8 mouse cellular contexts compared by ENCODE assay signal in genomic region chr17:17826751-17827657, GRCm38 (mm10). TPM values are rescaled to one million over a fixed set of nuclear protein-coding genes. Genes with fewer than 3 reads are reported as not detected.
A peak's percentile ranks its signal among the peaks of the same experiment; 100 is the strongest.
DNase-seq lines count a peak whose midpoint lies in the region; ATAC-seq and TF ChIP-seq lines count a peak whose summit lies in the region.

Gene Spaca6, plus strand, starts transcription at chr17:17827158.

- ATAC-seq in heart, embryonic 11.5 days (replicated peaks; ENCODE audit: insufficient number of reproducible peaks, low FRiP score, low TSS enrichment) = peak; percentile 79
- peak; percentile 82 for ATAC-seq in kidney, embryonic 14.5 days (ENCODE audit: low FRiP score, low TSS enrichment)
- peak; percentile 87 for ATAC-seq in midbrain, embryonic 16.5 days
- peak; percentile 89 for ATAC-seq in stomach, embryonic 16.5 days (ENCODE audit: insufficient read depth, low FRiP score)

- peak within 1 kb of the TSS; percentile 87 for H3K4me3 ChIP-seq in C2C12 (ENCODE audit: insufficient read depth, poor library complexity, severe bottlenecking)
- peak within 1 kb of the TSS; percentile 16 for H3K4me3 ChIP-seq in bone marrow, adult 2 months (replicated peaks; ENCODE audit: control insufficient read depth, low read depth, low read length)
- H3K4me3 ChIP-seq in heart, embryonic 11.5 days (ENCODE audit: low read depth, low read length) = peak within 1 kb of the TSS; percentile 59
- peak within 1 kb of the TSS; percentile 80 for H3K4me3 ChIP-seq in kidney, embryonic 14.5 days (ENCODE audit: low read length)
- H3K4me3 ChIP-seq in midbrain, embryonic 16.5 days (ENCODE audit: low read depth, low read length) = peak within 1 kb of the TSS; percentile 97
- H3K4me3 ChIP-seq in stomach, embryonic 16.5 days (replicated peaks; ENCODE audit: low read length) = peak within 1 kb of the TSS; percentile 78

- H3K9ac ChIP-seq in heart, embryonic 11.5 days (ENCODE audit: low read depth, low read length) = peak within 1 kb of the TSS; percentile 76
- peak within 1 kb of the TSS; percentile 74 for H3K9ac ChIP-seq in kidney, embryonic 14.5 days (ENCODE audit: low read depth, low read length)
- peak within 1 kb of the TSS; percentile 100 for H3K9ac ChIP-seq in midbrain, embryonic 16.5 days (ENCODE audit: low read depth, low read length)
- peak within 1 kb of the TSS; percentile 88 for H3K9ac ChIP-seq in stomach, embryonic 16.5 days (ENCODE audit: low read length)

- no peaks in the 10 kb centered on the region for H3K9me3 ChIP-seq in heart, embryonic 11.5 days (replicated peaks; ENCODE audit: control insufficient read depth, low read length)
- H3K9me3 ChIP-seq in kidney, embryonic 14.5 days (ENCODE audit: control insufficient read depth, low read length) = no peaks in the 10 kb centered on the region
- H3K9me3 ChIP-seq in midbrain, embryonic 16.5 days (replicated peaks; ENCODE audit: control insufficient read depth, low read length, poor library complexity, severe bottlenecking) = no peaks in the 10 kb centered on the region
- H3K9me3 ChIP-seq in stomach, embryonic 16.5 days (replicated peaks; ENCODE audit: control insufficient read depth, low read length) = no peaks in the 10 kb centered on the region

- H3K4me1 ChIP-seq in bone marrow, adult 2 months (ENCODE audit: control insufficient read depth, insufficient read depth, low read length) = no peaks in the 10 kb centered on the region
- peaks cover 24% of the 10 kb centered on the region for H3K4me1 ChIP-seq in heart, embryonic 11.5 days (ENCODE audit: control insufficient read depth, insufficient read depth, low read length)
- H3K4me1 ChIP-seq in kidney, embryonic 14.5 days (ENCODE audit: control insufficient read depth, insufficient read depth, low read length) = peaks cover 31% of the 10 kb centered on the region
- peaks cover 28% of the 10 kb centered on the region for H3K4me1 ChIP-seq in midbrain, embryonic 16.5 days (ENCODE audit: control insufficient read depth, insufficient read depth, low read length)
- H3K4me1 ChIP-seq in stomach, embryonic 16.5 days (ENCODE audit: control insufficient read depth, insufficient read depth, low read length) = peaks cover 20% of the 10 kb centered on the region

- no peaks in the 10 kb centered on the region for H3K27me3 ChIP-seq in C2C12 (ENCODE audit: control insufficient read depth, insufficient read depth, insufficient read length)
- no peaks in the 10 kb centered on the region for H3K27me3 ChIP-seq in heart, embryonic 11.5 days (ENCODE audit: control insufficient read depth, insufficient read depth, low read length)
- H3K27me3 ChIP-seq in kidney, embryonic 14.5 days (ENCODE audit: control insufficient read depth, insufficient read depth, low read length) = no peaks in the 10 kb centered on the region
- no peaks in the 10 kb centered on the region for H3K27me3 ChIP-seq in midbrain, embryonic 16.5 days (ENCODE audit: control insufficient read depth, insufficient read depth, low read depth, low read length)
- no peaks in the 10 kb centered on the region for H3K27me3 ChIP-seq in stomach, embryonic 16.5 days (ENCODE audit: control insufficient read depth, insufficient read depth, low read length)

- H3K79me2 ChIP-seq in C2C12 (ENCODE audit: control insufficient read depth, insufficient read depth) = peaks cover 74% of the 10 kb centered on the region

- peak within 1 kb of the TSS; percentile 87 for H3K4me2 ChIP-seq in heart, embryonic 11.5 days
- H3K4me2 ChIP-seq in kidney, embryonic 14.5 days (replicated peaks; ENCODE audit: low read depth, low read length) = peak within 1 kb of the TSS; percentile 63
- peak within 1 kb of the TSS; percentile 92 for H3K4me2 ChIP-seq in midbrain, embryonic 16.5 days (ENCODE audit: low read length)
- H3K4me2 ChIP-seq in stomach, embryonic 16.5 days (ENCODE audit: low read depth, low read length) = peak within 1 kb of the TSS; percentile 81

- TF ChIP-seq CTCF in C2C12 (IDR thresholded peaks at IDR 0.05; ENCODE audit: control insufficient read depth, insufficient read depth, insufficient read length) = no peak
- TF ChIP-seq CTCF in bone marrow, adult 2 months (IDR thresholded peaks at IDR 0.05; ENCODE audit: control insufficient read depth, insufficient read depth, low read length) = no peak

- H3K27ac ChIP-seq in bone marrow, adult 2 months (ENCODE audit: control insufficient read depth, insufficient read depth, low read depth, low read length, poor library complexity) = no peak within 1 kb of the TSS
- H3K27ac ChIP-seq in heart, embryonic 11.5 days (ENCODE audit: low read depth, low read length) = peak within 1 kb of the TSS; percentile 98
- H3K27ac ChIP-seq in kidney, embryonic 14.5 days (ENCODE audit: low read depth, low read length) = peak within 1 kb of the TSS; percentile 99
- peak within 1 kb of the TSS; percentile 100 for H3K27ac ChIP-seq in midbrain, embryonic 16.5 days (ENCODE audit: low read length)
- H3K27ac ChIP-seq in stomach, embryonic 16.5 days (ENCODE audit: low read length) = peak within 1 kb of the TSS; percentile 100

- peak; percentile 74 for DNase-seq in fibroblast of lung, adult 2 months (ENCODE audit: low read depth)
- peak; percentile 83 for DNase-seq in liver

- H3K79me3 ChIP-seq in C2C12 (ENCODE audit: low read depth) = peaks cover 50% of the 10 kb centered on the region

- 2% methylated on average over 39 of the region's 42 CpGs for WGBS in bone marrow, adult 2 months
- under 1% methylated on average over 37 of the region's 42 CpGs for WGBS in heart, embryonic 11.5 days (ENCODE audit: insufficient replicate concordance)
- WGBS in kidney, embryonic 14.5 days = under 1% methylated on average over 37 of the region's 42 CpGs
- WGBS in midbrain, embryonic 16.5 days = under 1% methylated on average over 37 of the region's 42 CpGs
- WGBS in stomach, embryonic 16.5 days = 0% methylated on average over 40 of the region's 42 CpGs

- peak within 1 kb of the TSS; percentile 94 for H3ac ChIP-seq in C2C12 (ENCODE audit: control insufficient read depth, insufficient read length, low read depth)

- TF ChIP-seq POLR2A in bone marrow, adult 2 months (IDR thresholded peaks at IDR 0.05; ENCODE audit: borderline replicate concordance, control insufficient read depth, low read depth, low read length) = peak; percentile 30; the same call in 1 of the 2 replicates

- peaks cover 28% of the 10 kb centered on the region for H3K36me3 ChIP-seq in C2C12 (ENCODE audit: control insufficient read depth, insufficient read depth)
- 0 out of 2 replicates have a peak, but pooled peaks cover 3% of the 10 kb centered on the region for H3K36me3 ChIP-seq in heart, embryonic 11.5 days (ENCODE audit: control insufficient read depth, insufficient read depth, low read length)
- H3K36me3 ChIP-seq in kidney, embryonic 14.5 days (ENCODE audit: control insufficient read depth, insufficient read depth, low read length) = peaks cover 13% of the 10 kb centered on the region
- H3K36me3 ChIP-seq in midbrain, embryonic 16.5 days (ENCODE audit: control insufficient read depth, insufficient read depth, low read length) = no peaks in the 10 kb centered on the region
- H3K36me3 ChIP-seq in stomach, embryonic 16.5 days (ENCODE audit: control insufficient read depth, insufficient read depth, low read length) = no peaks in the 10 kb centered on the region

TF ChIP-seq in C2C12, 6 proteins besides CTCF, POLR2A, EP300 and RAD21:
- TF ChIP-seq FOSL1 (IDR thresholded peaks at IDR 0.05; ENCODE audit: insufficient read depth, low read length, poor library complexity, severe bottlenecking) = no peak
- no peak for TF ChIP-seq USF1 (IDR thresholded peaks at IDR 0.05; ENCODE audit: low read depth)
- no peak for TF ChIP-seq MYOD1 (IDR thresholded peaks at IDR 0.05; ENCODE audit: control insufficient read depth, insufficient read length, low read depth)
- TF ChIP-seq CEBPB (IDR thresholded peaks at IDR 0.05; ENCODE audit: low read depth) = no peak
- TF ChIP-seq MYOG (IDR thresholded peaks at IDR 0.05; ENCODE audit: control insufficient read depth, extremely low read depth, insufficient read length) = no peak
- no peak for TF ChIP-seq MAX (IDR thresholded peaks at IDR 0.05)

RNA-seq across cellular contexts. Expression of gene Spaca6, which starts in this region (rescaled TPM):
- polyA plus RNA-seq in C2C12 (2012; fragmentation: generic; extraction: Trizol) = 11.2 TPM
- 7.4 and 21.3 TPM in 2 replicates for polyA plus RNA-seq in bone marrow, adult 2 months (2011; ENCODE audit: insufficient read depth, insufficient read length, low replicate concordance, missing spikeins)
- 15.5 and 25.1 TPM in 2 replicates for polyA plus RNA-seq in heart, embryonic 11.5 days (2014; fragmentation: Nextera tagmentation; extraction: Ambion mirVana)
- 22.9 and 32.8 TPM in 2 replicates for polyA plus RNA-seq in kidney, embryonic 14.5 days (2014; fragmentation: Nextera tagmentation; extraction: Ambion mirVana)
- polyA plus RNA-seq in midbrain, embryonic 16.5 days (2015; fragmentation: Nextera tagmentation; extraction: Ambion mirVana) = 25.7 and 26.6 TPM in 2 replicates
- polyA plus RNA-seq in stomach, embryonic 16.5 days (2015; fragmentation: Nextera tagmentation; extraction: Ambion mirVana) = 27.5 and 29.8 TPM in 2 replicates

Comparison
In these comparisons a context has a peak if more than half of its experiments do, and no peak if none do; other contexts are left out.
1. H3K4me3 ChIP-seq: peak in every context shown above with its lines; median percentile 97 in midbrain, embryonic 16.5 days; 87 in C2C12; 80 in kidney, embryonic 14.5 days; 78 in stomach, embryonic 16.5 days; 59 in heart, embryonic 11.5 days; 16 in bone marrow, adult 2 months.